Mouse (Mus musculus) olfactory bulb, adult 2 months (tissue): ENCODE measurements around the gene Ptpn22.

ENCODE experiments used
- CTCF ChIP-seq: fragments of 200-500 bp; IDR thresholded peaks from 2 replicates; pipeline ENCODE4 v1.5.1; 2012; ENCODE audit warnings: low read depth, mild to moderate bottlenecking, low read length, moderate library complexity; ENCODE audit not compliant: insufficient read depth
- POLR2A ChIP-seq: fragments of 200-500 bp; IDR thresholded peaks from 2 replicates; pipeline ENCODE4 v1.6.1; 2012; ENCODE audit warnings: mild to moderate bottlenecking, low read depth, low read length, moderate library complexity; ENCODE audit not compliant: insufficient read depth

DNA sequence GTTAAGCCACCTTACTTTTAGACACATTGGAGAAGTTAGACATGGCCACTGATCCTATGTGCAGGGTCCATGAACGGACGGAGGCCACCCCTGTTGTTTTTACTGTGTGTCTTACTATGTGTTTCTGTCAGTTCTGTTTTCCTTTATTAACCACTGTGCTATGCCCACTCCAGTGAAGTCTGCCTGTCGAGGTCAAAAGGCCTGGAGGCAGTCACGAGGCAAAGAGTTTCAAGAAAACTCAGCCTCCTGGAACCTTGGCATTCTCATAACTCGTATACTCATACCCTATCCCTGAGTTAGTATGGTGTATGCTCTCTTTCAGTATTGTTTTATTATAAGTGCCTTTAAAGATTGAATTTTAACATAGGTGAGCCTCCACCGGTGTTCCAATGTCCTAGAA is 19.9 kb upstream of the Ptpn22 start:
- TF ChIP-seq POLR2A (no peak), CTCF (no peak)
